Mouse (Mus musculus) forebrain, embryonic 11.5 days (tissue): ENCODE data around the gene Hesx1. TPM values are rescaled to one million over a fixed set of nuclear protein-coding genes. Genes with fewer than 3 reads are reported as not detected.

Source experiments
- ATAC-seq: fragments of 200-750 bp; cut with Nextera tagmentation; replicated peaks from 2 replicates; pipeline ENCODE4 v1.8.0; 2017; ENCODE audit warnings: moderate TSS enrichment; ENCODE audit not compliant: low FRiP score
- DNase-seq: peaks from one replicate; pipeline ENCODE4 v3.0.0-alpha.2; 2017; ENCODE audit warnings: low spot score
- H3K27ac ChIP-seq: fragments of 300-500 bp; sonication (generic); 2 replicates; pipeline ENCODE4 v1.5.1; 2014; ENCODE audit warnings: low read depth, low read length
- H3K27me3 ChIP-seq: fragments of 300-500 bp; sonication (generic); 2 replicates; pipeline ENCODE4 v1.6.1; 2014; ENCODE audit warnings: mild to moderate bottlenecking, low read length, mixed read lengths; ENCODE audit not compliant: control insufficient read depth, insufficient read depth
- H3K36me3 ChIP-seq: fragments of 300-500 bp; sonication (generic); 2 replicates; pipeline ENCODE4 v1.6.1; 2014; ENCODE audit warnings: mild to moderate bottlenecking, low read length, moderate library complexity, mixed read lengths; ENCODE audit not compliant: control insufficient read depth, insufficient read depth
- H3K4me1 ChIP-seq: fragments of 300-500 bp; sonication (generic); replicated peaks from 2 replicates; pipeline ENCODE4 v1.6.1; 2014; ENCODE audit warnings: low read length, mixed read lengths; ENCODE audit not compliant: control insufficient read depth, insufficient read depth
- H3K4me2 ChIP-seq: fragments of 300-500 bp; sonication (generic); 2 replicates; pipeline ENCODE4 v1.6.1; 2014; ENCODE audit warnings: low read depth, mild to moderate bottlenecking, low read length, moderate library complexity, mixed read lengths; ENCODE audit not compliant: severe bottlenecking
- H3K4me3 ChIP-seq: fragments of 300-500 bp; sonication (generic); 2 replicates; pipeline ENCODE4 v1.5.1; 2014; ENCODE audit warnings: low read depth, low read length
- H3K9ac ChIP-seq: fragments of 300-500 bp; sonication (generic); 2 replicates; pipeline ENCODE4 v1.6.1; 2014; ENCODE audit warnings: low read length
- H3K9me3 ChIP-seq: fragments of 300-500 bp; sonication (generic); 2 replicates; pipeline ENCODE4 v1.6.1; 2016; ENCODE audit warnings: low read length, mixed read lengths; ENCODE audit not compliant: control insufficient read depth
- WGBS: fragments of 180-500 bp; shearing (Covaris S2); extraction: QIAGEN DNeasy Blood & Tissue Kit; methylation state at CpG from one replicate; pipeline ENCODE4 v1.1.7; 2014; 5-methylcytosine and 5-hydroxymethylcytosine counted together
- polyA plus RNA-seq: library from polyadenylated mRNA; unstranded; fragments of >200 nt; fragmentation: Nextera tagmentation; extraction: Ambion mirVana; gene quantifications from 2 replicates; pipeline ENCODE4 v1.2.1, GENCODE M21; 2014

Gene Hesx1
- polyA plus RNA-seq, 1 experiment from 2014 or later, result 0.52 TPM

GRCm38 (mm10) chr14:27022876-27023275 is 28.7 kb downstream of the Hesx1 start:
- no peak overlapping the region for H3K4me3 ChIP-seq
- DNase-seq, result peak; percentile 84
- no peak overlapping the region for H3K27ac ChIP-seq
- H3K27me3 ChIP-seq, result no peaks in the 10 kb centered on the region
- H3K9me3 ChIP-seq, result no peaks in the 10 kb centered on the region
- no peak for ATAC-seq
- H3K4me1 ChIP-seq, result no peaks in the 10 kb centered on the region
- H3K4me2 ChIP-seq, result no peak overlapping the region
- no peak overlapping the region for H3K9ac ChIP-seq
- 44% methylated on average over 11 of the region's 11 CpGs for WGBS
- H3K36me3 ChIP-seq, result no peaks in the 10 kb centered on the region

DNA sequence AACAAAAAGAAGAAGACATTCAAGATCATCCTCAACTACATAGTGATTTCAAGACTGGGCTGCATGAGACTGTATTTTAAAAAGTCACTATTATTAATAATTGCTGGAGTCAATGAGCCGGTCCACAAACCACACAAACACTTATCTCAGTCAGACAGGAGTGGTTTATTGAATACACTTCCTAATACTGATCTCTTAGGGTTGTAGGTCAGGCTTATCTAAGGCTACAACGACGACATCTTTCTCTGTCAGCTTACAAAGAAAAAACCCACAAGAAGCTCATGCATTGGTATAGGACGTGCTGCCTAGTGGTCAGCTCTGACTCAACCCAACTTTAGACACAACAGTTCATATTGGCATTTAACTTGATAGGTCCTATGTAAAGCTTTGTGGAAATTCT is 30.4 kb downstream of the Hesx1 start:
- no peaks in the 10 kb centered on the region for H3K36me3 ChIP-seq
- H3K27me3 ChIP-seq, result no peaks in the 10 kb centered on the region
- H3K9me3 ChIP-seq, result no peaks in the 10 kb centered on the region
- H3K4me1 ChIP-seq, result no peaks in the 10 kb centered on the region
- H3K4me3 ChIP-seq, result no peak overlapping the region
- no peak overlapping the region for H3K9ac ChIP-seq
- WGBS, result 87% methylated on average over 4 of the region's 4 CpGs
- H3K4me2 ChIP-seq, result no peak overlapping the region
- H3K27ac ChIP-seq, result no peak overlapping the region
- DNase-seq, result no peak
- no peak for ATAC-seq

- ATAC-seq, result 0 out of 2 replicates have a peak, but pooled peaks have one; percentile 51
- Histone ChIP-seq H3K36me3 (no peaks in the 10 kb centered on the region), H3K9ac (peak overlapping the region; percentile 20; the same call in 1 of the 2 replicates), H3K9me3 (no peaks in the 10 kb centered on the region), H3K4me1 (no peaks in the 10 kb centered on the region), H3K4me2 (no peak overlapping the region), H3K27me3 (no peaks in the 10 kb centered on the region), H3K27ac (no peak overlapping the region), H3K4me3 (no peak overlapping the region)
- peak; percentile 69 for DNase-seq
- WGBS, result 5% methylated on average over 15 of the region's 15 CpGs
Measured at GRCm38 (mm10) chr14:27029771-27030173, 35.6 kb downstream of the Hesx1 start.

DNA sequence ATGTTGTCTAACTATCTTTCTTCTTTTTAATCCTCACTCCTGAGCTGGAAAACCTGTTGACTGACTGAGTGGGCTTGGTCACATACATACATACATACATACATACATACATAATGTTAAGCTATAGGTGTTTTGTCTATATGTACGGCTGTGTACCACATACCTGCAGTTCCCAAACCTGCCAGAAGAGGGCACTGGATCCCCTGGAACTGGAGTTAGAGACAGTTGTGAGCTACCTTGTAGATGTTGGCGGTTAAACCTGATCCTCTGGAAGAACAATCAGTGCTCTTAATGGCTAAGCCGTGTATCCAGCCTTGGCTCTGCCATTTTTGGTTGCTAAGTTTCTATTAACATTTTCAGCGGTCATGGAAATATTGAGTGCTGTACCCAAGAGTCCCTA is 36.9 kb downstream of the Hesx1 start:
- peak; percentile 87 for DNase-seq
- no peak overlapping the region for H3K27ac ChIP-seq
- H3K4me1 ChIP-seq, result no peaks in the 10 kb centered on the region
- no peaks in the 10 kb centered on the region for H3K36me3 ChIP-seq
- H3K9me3 ChIP-seq, result no peaks in the 10 kb centered on the region
- no peak overlapping the region for H3K4me2 ChIP-seq
- H3K27me3 ChIP-seq, result no peaks in the 10 kb centered on the region
- H3K4me3 ChIP-seq, result no peak overlapping the region
- ATAC-seq, result 0 out of 2 replicates have a peak, but pooled peaks have one; percentile 30
- WGBS, result 14% methylated on average over 4 of the region's 4 CpGs
- no peak overlapping the region for H3K9ac ChIP-seq

- 65% methylated on average over 1 of the region's 1 CpGs for WGBS
- no peaks in the 10 kb centered on the region; the same call in 1 of the 2 replicates for H3K27me3 ChIP-seq
Measured at GRCm38 (mm10) chr14:27037513-27037912, 43.3 kb downstream of the Hesx1 start.

DNA sequence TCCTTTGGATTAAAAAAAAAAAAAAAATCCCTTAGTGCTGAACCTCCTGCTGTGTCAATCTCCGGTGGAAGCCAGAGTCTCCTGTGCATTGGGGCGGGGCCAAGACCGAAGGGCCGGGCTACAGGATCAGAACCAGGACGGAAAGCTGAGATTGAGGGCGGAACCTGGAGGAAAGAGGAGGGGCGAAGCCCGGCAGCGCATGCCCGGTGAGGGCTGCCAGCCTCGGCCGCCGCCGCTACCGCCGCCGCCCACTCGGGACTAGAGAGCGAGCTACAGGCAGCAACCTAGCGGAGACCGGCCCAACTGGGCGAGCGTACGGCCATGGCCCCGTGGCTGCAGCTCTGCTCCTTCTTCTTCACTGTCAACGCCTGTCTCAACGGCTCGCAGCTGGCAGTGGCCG is 44.6 kb downstream of the Hesx1 start, which contains the start of gene Il17rd:
Il17rd (plus strand) TSS at position 159 of the 400 bp plus-strand sequence.
- WGBS, result 0% methylated on average over 29 of the region's 29 CpGs

More at GRCm38 (mm10) chr14:27037513-27037912, 43.3 kb downstream of the Hesx1 start:
- Histone ChIP-seq H3K36me3 (no peaks in the 10 kb centered on the region), H3K4me2 (no peak overlapping the region), H3K9me3 (no peaks in the 10 kb centered on the region), H3K4me1 (peaks cover 3% of the 10 kb centered on the region; the same call in 1 of the 2 replicates), H3K27ac (no peak overlapping the region), H3K9ac (no peak overlapping the region), H3K4me3 (no peak overlapping the region)
- ATAC-seq, result no peak
- no peak for DNase-seq

DNA sequence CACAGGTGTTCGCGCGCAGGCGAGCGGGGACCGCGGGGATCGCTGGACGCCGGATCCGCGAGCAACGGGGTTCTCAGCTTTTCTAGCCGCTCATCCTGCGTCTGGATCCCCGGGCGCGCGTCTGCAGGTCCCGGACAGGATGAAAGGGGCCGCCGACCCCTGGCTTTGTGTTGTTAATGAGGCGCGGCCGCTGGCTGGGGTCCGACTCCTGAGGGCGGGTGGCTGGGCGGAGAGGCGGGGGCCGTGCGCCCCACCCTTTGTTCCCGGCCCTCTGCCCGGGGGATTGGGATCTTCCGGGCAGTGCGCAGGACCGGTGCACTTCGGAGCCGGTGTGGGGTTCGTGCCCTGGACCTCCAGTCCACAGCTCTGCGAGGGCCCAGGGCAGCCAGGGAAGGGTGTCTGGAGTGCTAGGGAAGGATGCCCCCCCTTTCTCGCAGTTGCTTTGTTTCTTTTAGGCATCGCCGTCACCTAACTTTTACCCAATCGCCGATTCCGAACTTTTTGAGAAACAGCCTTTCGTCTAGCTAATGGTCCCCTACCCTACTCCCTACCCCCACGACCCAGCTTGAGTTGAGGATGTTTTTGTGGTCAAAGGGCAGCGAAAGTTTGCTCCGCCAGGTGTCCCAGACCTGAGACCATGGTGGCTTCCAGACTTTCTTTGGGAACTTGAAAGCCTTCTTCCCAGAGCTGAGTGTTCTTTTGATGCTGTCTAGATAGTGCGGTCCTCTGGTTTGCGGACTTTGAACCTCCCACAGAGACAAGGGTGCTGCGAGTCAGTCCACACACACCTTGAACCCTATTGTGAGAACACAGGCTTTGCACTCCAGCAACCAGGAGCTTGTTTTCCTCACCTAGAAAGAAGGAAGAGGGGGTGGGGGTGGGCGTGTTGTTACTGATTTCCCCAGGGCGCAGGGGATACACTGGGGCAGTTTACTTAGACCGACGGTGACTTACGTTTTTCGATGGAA is 45.3 kb downstream of the Hesx1 start:
- DNase-seq (peak; percentile 84), ATAC-seq (peak; percentile 81)
- H3K4me3 ChIP-seq, result peak overlapping the region; percentile 83
- under 1% methylated on average over 46 of the region's 59 CpGs for WGBS
- H3K9ac ChIP-seq, result peak overlapping the region; percentile 82
- H3K9me3 ChIP-seq, result no peaks in the 10 kb centered on the region
- peak overlapping the region; percentile 81 for H3K27ac ChIP-seq
- H3K27me3 ChIP-seq, result no peaks in the 10 kb centered on the region; the same call in 1 of the 2 replicates
- no peaks in the 10 kb centered on the region for H3K36me3 ChIP-seq
- H3K4me1 ChIP-seq, result peaks cover 11% of the 10 kb centered on the region
- H3K4me2 ChIP-seq, result peak overlapping the region; percentile 87

More for the DNA sequence above, 44.6 kb downstream of the Hesx1 start, which contains the start of gene Il17rd:
- Histone ChIP-seq H3K4me1 (peaks cover 3% of the 10 kb centered on the region), H3K9me3 (no peaks in the 10 kb centered on the region), H3K9ac (peak within 1 kb of the TSS; percentile 82), H3K36me3 (no peaks in the 10 kb centered on the region), H3K27me3 (no peaks in the 10 kb centered on the region; the same call in 1 of the 2 replicates), H3K4me2 (peak within 1 kb of the TSS; percentile 87), H3K4me3 (peak within 1 kb of the TSS; percentile 83), H3K27ac (peak within 1 kb of the TSS; percentile 81)
- DNase-seq, result peak; percentile 95
- ATAC-seq, result peak; percentile 94

DNA sequence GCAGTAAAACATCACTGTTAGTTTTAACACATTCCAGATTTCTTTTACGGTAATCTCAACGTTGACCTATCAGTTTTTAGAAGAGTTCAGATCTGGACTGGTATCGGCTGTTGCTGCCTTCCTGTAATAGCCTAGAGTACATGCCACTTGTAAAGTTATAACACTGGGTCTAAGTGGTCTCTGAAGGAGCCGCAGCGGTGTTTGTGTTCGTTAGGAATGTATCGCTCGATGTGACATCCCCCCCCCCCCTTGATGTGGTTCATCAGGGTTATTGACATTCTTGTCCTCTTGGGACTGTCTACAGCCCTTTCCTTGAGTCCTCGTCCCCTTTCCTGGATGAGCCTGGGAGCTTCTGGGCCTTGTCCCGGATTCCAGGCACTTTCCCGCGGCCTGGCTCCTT is 46.2 kb downstream of the Hesx1 start:
- Histone ChIP-seq H3K27me3 (no peaks in the 10 kb centered on the region; the same call in 1 of the 2 replicates), H3K9ac (peak overlapping the region; percentile 82), H3K36me3 (no peaks in the 10 kb centered on the region), H3K4me3 (peak overlapping the region; percentile 83), H3K4me2 (peak overlapping the region; percentile 87), H3K4me1 (peaks cover 15% of the 10 kb centered on the region), H3K9me3 (no peaks in the 10 kb centered on the region), H3K27ac (no peak overlapping the region)
- DNase-seq (no peak), ATAC-seq (no peak)
- 8% methylated on average over 12 of the region's 12 CpGs for WGBS
